Mouse (Mus musculus) small intestine, adult 2 months (tissue): ENCODE results near the gene Isg20. TPM values are rescaled to one million over a fixed set of nuclear protein-coding genes. Genes with fewer than 3 reads are reported as not detected.
A peak's percentile ranks its signal among the peaks of the same experiment; 100 is the strongest.

Source experiments
- H3K27ac ChIP-seq: fragments of 200-500 bp; 2 replicates; pipeline ENCODE4 v1.5.1; 2012; ENCODE audit warnings: low read depth, low read length, control low read depth, inconsistent platforms; ENCODE audit not compliant: insufficient read depth
- H3K27me3 ChIP-seq: fragments of 200-500 bp; 2 replicates; pipeline ENCODE4 v1.6.1; 2012; ENCODE audit warnings: mild to moderate bottlenecking, moderate library complexity, low read length, inconsistent platforms; ENCODE audit not compliant: control insufficient read depth, insufficient read depth
- H3K36me3 ChIP-seq: fragments of 200-500 bp; 2 replicates; pipeline ENCODE4 v1.6.1; 2012; ENCODE audit warnings: mild to moderate bottlenecking, low read length, control low read depth, inconsistent platforms; ENCODE audit not compliant: control insufficient read depth, insufficient read depth
- H3K4me1 ChIP-seq: fragments of 200-500 bp; 2 replicates; pipeline ENCODE4 v1.6.1; 2012; ENCODE audit warnings: low read length, inconsistent platforms, mixed read lengths; ENCODE audit not compliant: control insufficient read depth, insufficient read depth, insufficient read length
- H3K4me3 ChIP-seq: fragments of 200-500 bp; 2 replicates; pipeline ENCODE4 v1.5.1; 2012; ENCODE audit warnings: low read depth, mild to moderate bottlenecking, control low read depth, inconsistent platforms, low read length, moderate library complexity
- CTCF ChIP-seq: fragments of 200-500 bp; IDR thresholded peaks from 2 replicates; pipeline ENCODE4 v1.5.1; 2012; ENCODE audit warnings: low read depth, mild to moderate bottlenecking, control low read depth, inconsistent platforms, low read length, moderate library complexity, mixed read lengths; ENCODE audit not compliant: insufficient replicate concordance, insufficient read length; ENCODE audit errors: extremely low read depth
- POLR2A ChIP-seq: fragments of 200-500 bp; IDR thresholded peaks from 2 replicates; pipeline ENCODE4 v1.6.1; 2012; ENCODE audit warnings: low read depth, mild to moderate bottlenecking, control low read depth, inconsistent platforms, low read length, moderate library complexity
- WGBS: fragments of 180-500 bp; shearing (Covaris S2); methylation state at CpG from one replicate; pipeline ENCODE4 v1.1.7; 2018; 5-methylcytosine and 5-hydroxymethylcytosine counted together
- polyA plus RNA-seq: library from polyadenylated mRNA; depleted of rRNA; stranded (reverse); fragments of >200 nt; gene quantifications from 2 replicates; pipeline ENCODE4 v1.2.3, GENCODE M21; 2012; rRNA removed

Gene Isg20
- polyA plus RNA-seq = 22.3 and 23.8 TPM in 2 replicates

DNA sequence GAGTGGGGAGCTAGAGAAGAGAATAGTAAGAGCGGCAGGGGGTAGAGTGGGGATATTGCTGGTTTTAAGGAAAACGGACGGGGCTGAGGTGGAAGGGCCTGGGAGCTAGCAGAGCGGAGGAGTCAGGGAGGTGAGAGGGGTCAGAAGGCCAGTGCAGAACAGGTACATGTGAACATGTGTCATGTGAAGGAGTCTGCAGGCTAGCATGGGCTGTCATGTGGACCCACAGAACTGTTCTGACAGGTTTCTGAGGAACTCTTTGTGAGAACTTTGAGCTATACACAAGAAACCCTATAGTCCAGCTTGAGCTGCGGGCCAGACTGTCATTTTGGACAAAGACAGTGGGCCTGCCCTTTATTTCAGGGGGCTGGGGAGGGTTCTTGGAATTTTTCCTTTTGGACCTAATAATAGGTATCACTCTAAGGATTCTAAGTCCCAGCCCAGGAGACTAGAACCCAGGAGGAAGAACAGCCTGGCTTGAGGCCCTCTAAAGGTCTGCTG is at the start of gene Isg20:
Isg20 (plus strand) TSS at position 451 of the 501 bp plus-strand sequence.
- H3K4me1 ChIP-seq = peaks cover 9% of the 10 kb centered on the region
- H3K4me3 ChIP-seq = peak within 1 kb of the TSS; percentile 63
- H3K27me3 ChIP-seq = no peaks in the 10 kb centered on the region
- 65% methylated on average over 5 of the region's 5 CpGs for WGBS
- peaks cover 1% of the 10 kb centered on the region; the same call in 1 of the 2 replicates for H3K36me3 ChIP-seq
- TF ChIP-seq CTCF = no peak
- no peak for TF ChIP-seq POLR2A
- H3K27ac ChIP-seq = peak within 1 kb of the TSS; percentile 49

- no peak for TF ChIP-seq CTCF
- no peak for TF ChIP-seq POLR2A
- Histone ChIP-seq H3K4me1 (peaks cover 19% of the 10 kb centered on the region), H3K36me3 (no peaks in the 10 kb centered on the region), H3K27me3 (no peaks in the 10 kb centered on the region), H3K4me3 (no peak overlapping the region), H3K27ac (peak overlapping the region; percentile 97)
- 25% methylated on average over 7 of the region's 7 CpGs for WGBS
Observed at GRCm38 (mm10) chr7:78863796-78864445, 49.3 kb upstream of the Isg20 start.

GRCm38 (mm10) chr7:78864446-78864802 is 48.8 kb upstream of the Isg20 start:
- peak overlapping the region; percentile 97 for H3K27ac ChIP-seq
- TF ChIP-seq CTCF (no peak), POLR2A (no peak)
- WGBS = 15% methylated on average over 4 of the region's 4 CpGs

DNA sequence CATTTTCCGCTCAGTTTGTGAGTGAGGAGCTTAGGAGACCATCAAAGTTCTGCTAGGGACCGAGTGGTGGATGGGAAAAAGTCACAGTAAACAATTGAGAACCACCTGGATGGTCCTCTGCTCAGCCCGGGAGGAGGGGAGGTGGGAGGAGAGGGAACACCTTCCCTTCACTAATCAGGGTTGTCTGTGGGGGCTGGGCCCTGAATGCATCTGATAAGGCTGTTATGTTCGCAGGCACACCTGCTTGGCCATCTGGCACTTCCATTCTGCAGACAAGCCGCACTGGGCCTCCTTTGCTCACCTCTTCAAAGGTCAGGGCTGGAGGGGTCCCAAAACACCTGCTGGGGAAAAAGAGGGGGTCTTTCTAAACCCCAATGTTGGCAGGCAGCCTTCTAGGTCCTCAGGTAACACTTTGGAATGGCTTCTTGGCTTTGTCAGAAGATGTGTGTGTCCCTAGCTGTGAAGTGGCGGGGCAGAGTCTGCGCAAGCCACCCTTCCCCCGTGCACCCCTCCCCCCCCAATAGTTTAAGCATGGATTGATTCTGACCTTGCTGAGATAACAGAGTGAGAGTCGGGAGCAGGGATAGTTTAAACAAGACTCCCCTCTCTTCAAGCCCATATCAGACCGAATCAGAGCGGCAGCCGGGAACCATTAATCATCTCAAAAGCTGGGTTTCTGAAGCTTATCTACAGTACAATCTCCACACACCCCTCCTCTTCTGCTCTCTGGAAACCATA is 47.8 kb upstream of the Isg20 start:
- no peak for TF ChIP-seq POLR2A
- no peak for TF ChIP-seq CTCF
- H3K36me3 ChIP-seq = no peaks in the 10 kb centered on the region
- 16% methylated on average over 12 of the region's 12 CpGs for WGBS
- no peaks in the 10 kb centered on the region for H3K27me3 ChIP-seq
- H3K27ac ChIP-seq = peak overlapping the region; percentile 97
- no peak overlapping the region for H3K4me3 ChIP-seq
- peaks cover 19% of the 10 kb centered on the region for H3K4me1 ChIP-seq

More at GRCm38 (mm10) chr7:78864446-78864802, 48.8 kb upstream of the Isg20 start:
- no peak overlapping the region for H3K4me3 ChIP-seq
- H3K27me3 ChIP-seq = no peaks in the 10 kb centered on the region
- peaks cover 19% of the 10 kb centered on the region for H3K4me1 ChIP-seq
- H3K36me3 ChIP-seq = no peaks in the 10 kb centered on the region

GRCm38 (mm10) chr7:78868731-78869130 is 44.5 kb upstream of the Isg20 start:
- no peaks in the 10 kb centered on the region for H3K27me3 ChIP-seq
- 63% methylated on average over 5 of the region's 5 CpGs for WGBS
- TF ChIP-seq CTCF (no peak), POLR2A (no peak)
- H3K4me3 ChIP-seq = no peak overlapping the region
- peaks cover 23% of the 10 kb centered on the region for H3K4me1 ChIP-seq
- H3K36me3 ChIP-seq = no peaks in the 10 kb centered on the region
- no peak overlapping the region for H3K27ac ChIP-seq

DNA sequence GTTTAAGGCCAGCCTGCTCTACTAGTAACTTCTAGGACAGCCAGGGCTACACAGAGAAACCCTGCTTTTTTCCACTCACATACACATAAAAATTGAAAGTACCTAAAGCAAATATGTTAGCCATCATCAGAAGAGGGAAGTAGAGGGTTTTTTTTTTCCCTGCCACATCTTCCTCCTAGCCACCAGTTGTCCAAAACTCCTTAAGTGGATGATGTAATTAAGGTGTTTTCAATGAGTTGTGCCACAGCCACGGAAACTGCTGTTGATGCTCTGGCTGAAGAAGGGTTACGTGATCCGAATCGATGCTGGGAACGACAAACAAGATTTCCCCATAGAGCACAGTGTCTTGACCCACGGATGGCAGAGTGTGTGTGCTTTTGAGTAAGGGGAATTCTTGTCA is 40.9 kb upstream of the Isg20 start:
- Histone ChIP-seq H3K4me1 (peaks cover 8% of the 10 kb centered on the region; the same call in 1 of the 2 replicates), H3K36me3 (no peaks in the 10 kb centered on the region), H3K4me3 (no peak overlapping the region), H3K27me3 (no peaks in the 10 kb centered on the region), H3K27ac (peak overlapping the region; percentile 58)
- TF ChIP-seq CTCF = no peak
- no peak for TF ChIP-seq POLR2A
- WGBS = 46% methylated on average over 6 of the region's 6 CpGs

- Histone ChIP-seq H3K36me3 (no peaks in the 10 kb centered on the region), H3K4me3 (no peak overlapping the region), H3K4me1 (peaks cover 8% of the 10 kb centered on the region; the same call in 1 of the 2 replicates), H3K27me3 (no peaks in the 10 kb centered on the region), H3K27ac (peak overlapping the region; percentile 58)
- TF ChIP-seq POLR2A (no peak), CTCF (no peak)
- WGBS = 21% methylated on average over 5 of the region's 5 CpGs
Observed at GRCm38 (mm10) chr7:78872831-78873230, 40.4 kb upstream of the Isg20 start.
